Comparison of ENCODE assay signal across 29 mouse cellular contexts in genomic region chr17:25956631-25957030, GRCm38 (mm10). TPM values are rescaled to one million over a fixed set of nuclear protein-coding genes. Genes with fewer than 3 reads are reported as not detected.
A peak's percentile ranks its signal among the peaks of the same experiment; 100 is the strongest.
DNase-seq lines count a peak whose midpoint lies in the region; ATAC-seq and TF ChIP-seq lines count a peak whose summit lies in the region.
"Had no signal": no experiment of that assay in that cellular context is flagged by ENCODE, and none has a peak within 500 bp of the region (broad histone marks: within the 10 kb centered on the region; RNA-seq: fewer than 3 reads in every experiment).

No protein-coding gene starts in this region.

- 68% methylated on average over 7 of the region's 7 CpGs for WGBS in embryonic facial prominence, embryonic 13.5 days
- 74% methylated on average over 7 of the region's 7 CpGs for WGBS in embryonic facial prominence, embryonic 10.5 days
- 79% methylated on average over 7 of the region's 7 CpGs for whole genome bisulfite sequencing in liver, embryonic 13.5 days (ENCODE audit: insufficient replicate concordance)
- 86% methylated on average over 7 of the region's 7 CpGs for WGBS in hindbrain, embryonic 14.5 days
- WGBS in hindbrain, postnatal 0 days: 64% methylated on average over 7 of the region's 7 CpGs

- H3K36me3 ChIP-seq in embryonic facial prominence, embryonic 13.5 days: peaks cover 44% of the 10 kb centered on the region
- H3K36me3 ChIP-seq in embryonic facial prominence, embryonic 10.5 days (replicated peaks): peaks cover 51% of the 10 kb centered on the region
- peaks cover 43% of the 10 kb centered on the region for H3K36me3 ChIP-seq in liver, embryonic 13.5 days
- H3K36me3 ChIP-seq in hindbrain, embryonic 14.5 days (replicated peaks; ENCODE audit: control insufficient read depth, insufficient read depth): peaks cover 16% of the 10 kb centered on the region
- H3K36me3 ChIP-seq in hindbrain, postnatal 0 days (ENCODE audit: insufficient read depth, low read length): no peaks in the 10 kb centered on the region

- no peak overlapping the region for H3K4me3 ChIP-seq in embryonic facial prominence, embryonic 13.5 days
- no peak overlapping the region for H3K4me3 ChIP-seq in embryonic facial prominence, embryonic 10.5 days
- no peak overlapping the region for H3K4me3 ChIP-seq in liver, embryonic 13.5 days (replicated peaks)
- no peak overlapping the region for H3K4me3 ChIP-seq in hindbrain, embryonic 14.5 days (replicated peaks; ENCODE audit: low read length)
- no peak overlapping the region for H3K4me3 ChIP-seq in hindbrain, postnatal 0 days (ENCODE audit: low read length)
- H3K4me3 ChIP-seq: erythroblast, embryonic 14.5 days; forebrain, embryonic 12.5 days; heart, adult 2 months; heart, embryonic 13.5 days; layer of hippocampus, adult 2 months; limb, embryonic 13.5 days; neural tube, embryonic 15.5 days had no signal

- DNase-seq in embryonic facial prominence, embryonic 10.5 days (ENCODE audit: low spot score): no peak
- no peak for DNase-seq in liver, embryonic 13.5 days
- no peak for DNase-seq in liver
- DNase-seq in hindbrain, embryonic 14.5 days (ENCODE audit: low spot score): no peak
- DNase-seq in hindbrain, postnatal 0 days (ENCODE audit: low spot score): peak; percentile 57
- DNase-seq in adrenal gland, postnatal 36 days: no peak
- DNase-seq: adrenal gland, adult 2 months; gastrocnemius, postnatal 36 days; heart, adult 2 months; heart, postnatal 14 days; kidney, postnatal 25 days; lung, adult 2 months; lung, postnatal 14 days; right cerebral cortex, postnatal 14 days had no signal

- ATAC-seq in embryonic facial prominence, embryonic 13.5 days (ENCODE audit: insufficient number of reproducible peaks, insufficient read depth, low FRiP score, low TSS enrichment, low read depth): no peak
- ATAC-seq in liver, embryonic 13.5 days (ENCODE audit: low read depth): no peak
- no peak for ATAC-seq in hindbrain, embryonic 14.5 days (ENCODE audit: low FRiP score)
- ATAC-seq in hindbrain, postnatal 0 days: no peak
- ATAC-seq: intestine, postnatal 0 days had no signal

- no peak for TF ChIP-seq CTCF in hindbrain, postnatal 0 days (IDR thresholded peaks at IDR 0.05; ENCODE audit: low read depth)

- H3K4me1 ChIP-seq in embryonic facial prominence, embryonic 13.5 days: peaks cover 18% of the 10 kb centered on the region
- H3K4me1 ChIP-seq in embryonic facial prominence, embryonic 10.5 days: peaks cover 26% of the 10 kb centered on the region
- peaks cover 43% of the 10 kb centered on the region for H3K4me1 ChIP-seq in liver, embryonic 13.5 days (replicated peaks)
- peaks cover 5% of the 10 kb centered on the region for H3K4me1 ChIP-seq in hindbrain, embryonic 14.5 days (replicated peaks; ENCODE audit: control insufficient read depth, insufficient read depth, low read length)
- peaks cover 7% of the 10 kb centered on the region; the same call in 1 of the 2 replicates for H3K4me1 ChIP-seq in hindbrain, postnatal 0 days (ENCODE audit: insufficient read depth, low read length)

- no peaks in the 10 kb centered on the region for H3K9me3 ChIP-seq in embryonic facial prominence, embryonic 13.5 days
- no peaks in the 10 kb centered on the region for H3K9me3 ChIP-seq in embryonic facial prominence, embryonic 10.5 days
- no peaks in the 10 kb centered on the region for H3K9me3 ChIP-seq in liver, embryonic 13.5 days (replicated peaks)
- no peaks in the 10 kb centered on the region for H3K9me3 ChIP-seq in hindbrain, embryonic 14.5 days (ENCODE audit: control insufficient read depth, low read length)
- H3K9me3 ChIP-seq in hindbrain, postnatal 0 days (ENCODE audit: low read length): no peaks in the 10 kb centered on the region
- H3K9me3 ChIP-seq: forebrain, embryonic 12.5 days; heart, embryonic 13.5 days; limb, embryonic 13.5 days; neural tube, embryonic 15.5 days had no signal

- H3K9ac ChIP-seq in embryonic facial prominence, embryonic 13.5 days: peak overlapping the region; percentile 21; the same call in 1 of the 2 replicates
- no peak overlapping the region for H3K9ac ChIP-seq in liver, embryonic 13.5 days
- H3K9ac ChIP-seq in hindbrain, embryonic 14.5 days: no peak overlapping the region
- no peak overlapping the region for H3K9ac ChIP-seq in hindbrain, postnatal 0 days (replicated peaks; ENCODE audit: low read length)
- H3K9ac ChIP-seq: forebrain, embryonic 12.5 days; limb, embryonic 13.5 days; neural tube, embryonic 15.5 days had no signal

- H3K27me3 ChIP-seq in embryonic facial prominence, embryonic 13.5 days: peaks cover 26% of the 10 kb centered on the region
- peaks cover 37% of the 10 kb centered on the region for H3K27me3 ChIP-seq in embryonic facial prominence, embryonic 10.5 days (replicated peaks; ENCODE audit: low read depth, poor library complexity, severe bottlenecking)
- peaks cover 26% of the 10 kb centered on the region for H3K27me3 ChIP-seq in liver, embryonic 13.5 days
- peaks cover 21% of the 10 kb centered on the region for H3K27me3 ChIP-seq in hindbrain, embryonic 14.5 days (ENCODE audit: control insufficient read depth, insufficient read depth, low read length)
- peaks cover 7% of the 10 kb centered on the region; the same call in 1 of the 2 replicates for H3K27me3 ChIP-seq in hindbrain, postnatal 0 days (ENCODE audit: insufficient read depth, low read length)

- no peak overlapping the region for H3K27ac ChIP-seq in embryonic facial prominence, embryonic 13.5 days
- H3K27ac ChIP-seq in embryonic facial prominence, embryonic 10.5 days (replicated peaks): no peak overlapping the region
- peak overlapping the region; percentile 2; the same call in 1 of the 2 replicates for H3K27ac ChIP-seq in liver, embryonic 13.5 days
- H3K27ac ChIP-seq in hindbrain, embryonic 14.5 days: peak overlapping the region; percentile 14; the same call in 1 of the 2 replicates
- H3K27ac ChIP-seq in hindbrain, postnatal 0 days: peak overlapping the region; percentile 60
- H3K27ac ChIP-seq: forebrain, embryonic 12.5 days; heart, adult 2 months; heart, embryonic 13.5 days; layer of hippocampus, adult 2 months; limb, embryonic 13.5 days; neural tube, embryonic 15.5 days; stomach, postnatal 0 days had no signal

- no peak overlapping the region for H3K4me2 ChIP-seq in embryonic facial prominence, embryonic 13.5 days
- no peak overlapping the region for H3K4me2 ChIP-seq in liver, embryonic 13.5 days
- H3K4me2 ChIP-seq in hindbrain, embryonic 14.5 days (replicated peaks): no peak overlapping the region
- no peak overlapping the region for H3K4me2 ChIP-seq in hindbrain, postnatal 0 days (ENCODE audit: low read depth, low read length)
- H3K4me2 ChIP-seq: forebrain, embryonic 12.5 days; heart, embryonic 13.5 days; limb, embryonic 13.5 days; neural tube, embryonic 15.5 days had no signal

RNA-seq across cellular contexts. Expression of gene A930017K11Rik, which starts 4.3 kb away (rescaled TPM):
- polyA plus RNA-seq in embryonic facial prominence, embryonic 13.5 days (2015; fragmentation: Nextera tagmentation; extraction: Ambion mirVana): 0.18 and 0.26 TPM in 2 replicates
- 0.35 and 0.36 TPM in 2 replicates for polyA plus RNA-seq in embryonic facial prominence, embryonic 10.5 days (2016; fragmentation: Nextera tagmentation; extraction: Ambion mirVana)
- 0.24 and 0.32 TPM in 2 replicates for polyA plus RNA-seq in liver, embryonic 13.5 days (2015; fragmentation: Nextera tagmentation; extraction: Ambion mirVana)
- polyA plus RNA-seq in hindbrain, embryonic 14.5 days (2014; fragmentation: Nextera tagmentation; extraction: Ambion mirVana): 0.44 and 1.8 TPM in 2 replicates
- 5.6 and 7.2 TPM in 2 replicates for total RNA-seq in hindbrain, postnatal 0 days (2014; rRNA removed)
- polyA plus RNA-seq in hindbrain, postnatal 0 days (2015; fragmentation: Nextera tagmentation; extraction: Ambion mirVana): 4.4 and 5.0 TPM in 2 replicates
- not detected for total RNA-seq in adrenal gland, postnatal 36 days (2021)
- total RNA-seq: adrenal gland, adult 2 months; common myeloid progenitor, adult 5-6 weeks; gastrocnemius, adult 18-20 months; gastrocnemius, postnatal 36 days; heart, postnatal 14 days; megakaryocyte progenitor cell, adult 5-6 weeks; MEL had no signal
- polyA plus RNA-seq: lung, adult 2 months; stomach, postnatal 0 days; thymus, postnatal 0 days had no signal

RNA-seq across cellular contexts. Expression of gene Nhlrc4, which starts 11.9 kb away (rescaled TPM):
- polyA plus RNA-seq in embryonic facial prominence, embryonic 13.5 days (2015; fragmentation: Nextera tagmentation; extraction: Ambion mirVana): not detected in 2 replicates
- 0.88 TPM in 1 of 2 replicates, not detected in the other for polyA plus RNA-seq in embryonic facial prominence, embryonic 10.5 days (2016; fragmentation: Nextera tagmentation; extraction: Ambion mirVana)
- 5.1 and 7.2 TPM in 2 replicates for polyA plus RNA-seq in liver, embryonic 13.5 days (2015; fragmentation: Nextera tagmentation; extraction: Ambion mirVana)
- 0.13 TPM in 1 of 2 replicates, not detected in the other for polyA plus RNA-seq in hindbrain, embryonic 14.5 days (2014; fragmentation: Nextera tagmentation; extraction: Ambion mirVana)
- 0.61 and 0.68 TPM in 2 replicates for total RNA-seq in hindbrain, postnatal 0 days (2014; rRNA removed)
- 0.30 and 0.72 TPM in 2 replicates for polyA plus RNA-seq in hindbrain, postnatal 0 days (2015; fragmentation: Nextera tagmentation; extraction: Ambion mirVana)
- not detected for total RNA-seq in adrenal gland, postnatal 36 days (2021)
- total RNA-seq: adrenal gland, adult 2 months; common myeloid progenitor, adult 5-6 weeks; gastrocnemius, adult 18-20 months; gastrocnemius, postnatal 36 days; megakaryocyte progenitor cell, adult 5-6 weeks had no signal
- polyA plus RNA-seq: adrenal gland, adult 2 months; embryonic facial prominence, embryonic 11.5 days; heart, embryonic 13.5 days; intestine, postnatal 0 days; limb, embryonic 13.5 days; neural tube, embryonic 15.5 days; stomach, postnatal 0 days had no signal

RNA-seq across cellular contexts. Expression of gene Pigq, which starts 11.9 kb away (rescaled TPM):
- polyA plus RNA-seq in embryonic facial prominence, embryonic 13.5 days (2015; fragmentation: Nextera tagmentation; extraction: Ambion mirVana): 50.6 and 53.8 TPM in 2 replicates
- polyA plus RNA-seq in embryonic facial prominence, embryonic 10.5 days (2016; fragmentation: Nextera tagmentation; extraction: Ambion mirVana): 62.9 and 69.3 TPM in 2 replicates
- polyA plus RNA-seq in liver, embryonic 13.5 days (2015; fragmentation: Nextera tagmentation; extraction: Ambion mirVana): 126 and 152 TPM in 2 replicates
- polyA plus RNA-seq in hindbrain, embryonic 14.5 days (2014; fragmentation: Nextera tagmentation; extraction: Ambion mirVana): 64.2 and 74.2 TPM in 2 replicates
- 90.6 and 99.7 TPM in 2 replicates for total RNA-seq in hindbrain, postnatal 0 days (2014; rRNA removed)
- polyA plus RNA-seq in hindbrain, postnatal 0 days (2015; fragmentation: Nextera tagmentation; extraction: Ambion mirVana): 69.7 and 76.3 TPM in 2 replicates
- 100 to 1,000 TPM in 1 of 2 experiments, 10 to 100 TPM in 1; 96.8 to 117 TPM for total RNA-seq in adrenal gland, postnatal 36 days (2021)

RNA-seq across cellular contexts. Expression of gene Capn15, which starts 29.0 kb away (rescaled TPM):
- polyA plus RNA-seq in embryonic facial prominence, embryonic 13.5 days (2015; fragmentation: Nextera tagmentation; extraction: Ambion mirVana): 23.4 and 24.2 TPM in 2 replicates
- 34.3 and 40.1 TPM in 2 replicates for polyA plus RNA-seq in embryonic facial prominence, embryonic 10.5 days (2016; fragmentation: Nextera tagmentation; extraction: Ambion mirVana)
- 11.1 and 12.3 TPM in 2 replicates for polyA plus RNA-seq in liver, embryonic 13.5 days (2015; fragmentation: Nextera tagmentation; extraction: Ambion mirVana)
- 21.5 and 27.5 TPM in 2 replicates for polyA plus RNA-seq in hindbrain, embryonic 14.5 days (2014; fragmentation: Nextera tagmentation; extraction: Ambion mirVana)
- total RNA-seq in hindbrain, postnatal 0 days (2014; rRNA removed): 35.1 and 41.4 TPM in 2 replicates
- 19.0 and 20.1 TPM in 2 replicates for polyA plus RNA-seq in hindbrain, postnatal 0 days (2015; fragmentation: Nextera tagmentation; extraction: Ambion mirVana)
- total RNA-seq in adrenal gland, postnatal 36 days (2021): 10 to 100 TPM; 16.7 to 23.8 TPM

RNA-seq across cellular contexts. Expression of gene Rab40c, which starts 37.1 kb away (rescaled TPM):
- polyA plus RNA-seq in embryonic facial prominence, embryonic 13.5 days (2015; fragmentation: Nextera tagmentation; extraction: Ambion mirVana): 32.9 and 36.6 TPM in 2 replicates
- polyA plus RNA-seq in embryonic facial prominence, embryonic 10.5 days (2016; fragmentation: Nextera tagmentation; extraction: Ambion mirVana): 30.9 and 34.0 TPM in 2 replicates
- 6.5 and 7.0 TPM in 2 replicates for polyA plus RNA-seq in liver, embryonic 13.5 days (2015; fragmentation: Nextera tagmentation; extraction: Ambion mirVana)
- 28.1 and 29.8 TPM in 2 replicates for polyA plus RNA-seq in hindbrain, embryonic 14.5 days (2014; fragmentation: Nextera tagmentation; extraction: Ambion mirVana)
- total RNA-seq in hindbrain, postnatal 0 days (2014; rRNA removed): 33.2 and 39.1 TPM in 2 replicates
- 34.7 and 35.3 TPM in 2 replicates for polyA plus RNA-seq in hindbrain, postnatal 0 days (2015; fragmentation: Nextera tagmentation; extraction: Ambion mirVana)
- 10 to 100 TPM; 20.6 to 46.0 TPM for total RNA-seq in adrenal gland, postnatal 36 days (2021)

Comparison
In these comparisons a context has a peak if more than half of its experiments do, and no peak if none do; other contexts are left out.
1. H3K27ac ChIP-seq: peak in liver, embryonic 13.5 days (single experiment), hindbrain, embryonic 14.5 days (single experiment) and hindbrain, postnatal 0 days (single experiment); none in embryonic facial prominence, embryonic 13.5 days (single experiment) and embryonic facial prominence, embryonic 10.5 days (single experiment).